8 mouse cellular contexts compared by ENCODE assay signal in genomic region chr2:132251911-132252310, GRCm38 (mm10). TPM values are rescaled to one million over a fixed set of nuclear protein-coding genes. Genes with fewer than 3 reads are reported as not detected.
A peak's percentile ranks its signal among the peaks of the same experiment; 100 is the strongest.
DNase-seq lines count a peak whose midpoint lies in the region; ATAC-seq and TF ChIP-seq lines count a peak whose summit lies in the region.

No protein-coding gene starts in this region.

- H3K36me3 ChIP-seq in embryonic facial prominence, embryonic 13.5 days, result peaks cover 19% of the 10 kb centered on the region
- peaks cover 3% of the 10 kb centered on the region; the same call in 1 of the 2 replicates for H3K36me3 ChIP-seq in intestine, embryonic 16.5 days (ENCODE audit: control insufficient read depth, insufficient read depth, low read length)
- peaks cover 13% of the 10 kb centered on the region for H3K36me3 ChIP-seq in neural tube, embryonic 12.5 days

- H3K27me3 ChIP-seq in embryonic facial prominence, embryonic 13.5 days, result no peaks in the 10 kb centered on the region
- H3K27me3 ChIP-seq in intestine, embryonic 16.5 days (replicated peaks; ENCODE audit: control insufficient read depth, insufficient read depth, low read length), result no peaks in the 10 kb centered on the region
- H3K27me3 ChIP-seq in neural tube, embryonic 12.5 days (replicated peaks), result no peaks in the 10 kb centered on the region

- H3K4me2 ChIP-seq in embryonic facial prominence, embryonic 13.5 days, result peak overlapping the region; percentile 73
- H3K4me2 ChIP-seq in intestine, embryonic 16.5 days (ENCODE audit: low read depth, low read length), result peak overlapping the region; percentile 59
- H3K4me2 ChIP-seq in neural tube, embryonic 12.5 days (replicated peaks), result peak overlapping the region; percentile 71

- H3K27ac ChIP-seq in left cerebral cortex, adult 2 months, result no peak overlapping the region
- peak overlapping the region; percentile 89 for H3K27ac ChIP-seq in embryonic facial prominence, embryonic 13.5 days
- H3K27ac ChIP-seq in intestine, embryonic 16.5 days (ENCODE audit: low read length), result no peak overlapping the region
- no peak overlapping the region for H3K27ac ChIP-seq in neural tube, embryonic 12.5 days

- no peaks in the 10 kb centered on the region for H3K9me3 ChIP-seq in embryonic facial prominence, embryonic 13.5 days
- no peaks in the 10 kb centered on the region for H3K9me3 ChIP-seq in intestine, embryonic 16.5 days (ENCODE audit: control insufficient read depth, low read length)
- H3K9me3 ChIP-seq in neural tube, embryonic 12.5 days, result no peaks in the 10 kb centered on the region

- H3K4me1 ChIP-seq in embryonic facial prominence, embryonic 13.5 days, result peaks cover 27% of the 10 kb centered on the region
- peaks cover 10% of the 10 kb centered on the region for H3K4me1 ChIP-seq in intestine, embryonic 16.5 days (ENCODE audit: control insufficient read depth, insufficient read depth, low read length)
- H3K4me1 ChIP-seq in neural tube, embryonic 12.5 days, result peaks cover 23% of the 10 kb centered on the region

- H3K4me3 ChIP-seq in left cerebral cortex, adult 2 months, result peak overlapping the region; percentile 71
- peak overlapping the region; percentile 70 for H3K4me3 ChIP-seq in embryonic facial prominence, embryonic 13.5 days
- peak overlapping the region; percentile 67 for H3K4me3 ChIP-seq in intestine, embryonic 16.5 days (ENCODE audit: low read length)
- peak overlapping the region; percentile 53 for H3K4me3 ChIP-seq in neural tube, embryonic 12.5 days

- WGBS in embryonic facial prominence, embryonic 13.5 days, result 11% methylated on average over 8 of the region's 8 CpGs
- 6% methylated on average over 8 of the region's 8 CpGs for WGBS in intestine, embryonic 16.5 days
- WGBS in neural tube, embryonic 12.5 days, result 9% methylated on average over 8 of the region's 8 CpGs

- intact Hi-C loops in left cerebral cortex, adult 2 months (cut with DNase I), result no loop called here
- intact Hi-C loops in left cerebral cortex, postnatal 14 days (cut with DNase I), result no loop called here

- TF ChIP-seq CTCF in left cerebral cortex, adult 2 months (IDR thresholded peaks at IDR 0.05), result no peak

- no peak for ATAC-seq in embryonic facial prominence, embryonic 13.5 days (ENCODE audit: insufficient number of reproducible peaks, insufficient read depth, low FRiP score, low TSS enrichment, low read depth)
- ATAC-seq in intestine, embryonic 16.5 days, result no peak
- ATAC-seq in neural tube, embryonic 12.5 days (ENCODE audit: low FRiP score, low read depth), result no peak
- no peak for ATAC-seq in CD4-positive, CD25-positive, alpha-beta regulatory T cell, adult 4 months

- peak overlapping the region; percentile 77 for H3K9ac ChIP-seq in embryonic facial prominence, embryonic 13.5 days
- H3K9ac ChIP-seq in intestine, embryonic 16.5 days (ENCODE audit: low read depth, low read length), result peak overlapping the region; percentile 64
- H3K9ac ChIP-seq in neural tube, embryonic 12.5 days, result peak overlapping the region; percentile 52

- no peak for DNase-seq in left cerebral cortex, adult 2 months (ENCODE audit: extremely low spot score in 1 of 2, low spot score in 2 of 2)
- DNase-seq in left cerebral cortex, postnatal 14 days (ENCODE audit: low spot score in 2 of 2), result no peak
- DNase-seq in retina, postnatal 1 day, result no peak
- no peak for DNase-seq in spleen, adult 12 weeks (ENCODE audit: low spot score)

RNA-seq across cellular contexts. Expression of gene Pcna, which starts 1.2 kb away (rescaled TPM):
- total RNA-seq in left cerebral cortex, adult 2 months (2021), result 10 to 100 TPM; 44.5 to 49.6 TPM
- total RNA-seq in left cerebral cortex, postnatal 14 days (2021), result 10 to 100 TPM; 52.1 to 54.7 TPM
- polyA plus RNA-seq in embryonic facial prominence, embryonic 13.5 days (2015; fragmentation: Nextera tagmentation; extraction: Ambion mirVana), result 274 and 276 TPM in 2 replicates
- 189 and 217 TPM in 2 replicates for polyA plus RNA-seq in intestine, embryonic 16.5 days (2015; fragmentation: Nextera tagmentation; extraction: Ambion mirVana)
- polyA plus RNA-seq in neural tube, embryonic 12.5 days (2016; fragmentation: Nextera tagmentation; extraction: Ambion mirVana), result 189 and 190 TPM in 2 replicates
- polyA plus RNA-seq in CD4-positive, CD25-positive, alpha-beta regulatory T cell, adult 4 months (2017; shearing (Covaris generic)), result 100 to 1,000 TPM; 137 to 146 TPM

RNA-seq across cellular contexts. Expression of gene Tmem230, which starts 4.3 kb away (rescaled TPM):
- total RNA-seq in left cerebral cortex, adult 2 months (2021), result 10 to 100 TPM; 30.4 to 30.7 TPM
- total RNA-seq in left cerebral cortex, postnatal 14 days (2021), result 10 to 100 TPM; 28.0 to 30.2 TPM
- 55.9 and 61.2 TPM in 2 replicates for polyA plus RNA-seq in embryonic facial prominence, embryonic 13.5 days (2015; fragmentation: Nextera tagmentation; extraction: Ambion mirVana)
- polyA plus RNA-seq in intestine, embryonic 16.5 days (2015; fragmentation: Nextera tagmentation; extraction: Ambion mirVana), result 46.1 and 48.4 TPM in 2 replicates
- 54.3 and 59.6 TPM in 2 replicates for polyA plus RNA-seq in neural tube, embryonic 12.5 days (2016; fragmentation: Nextera tagmentation; extraction: Ambion mirVana)
- polyA plus RNA-seq in CD4-positive, CD25-positive, alpha-beta regulatory T cell, adult 4 months (2017; shearing (Covaris generic)), result 10 to 100 TPM; 30.1 to 39.8 TPM

RNA-seq across cellular contexts. Expression of gene Cds2, which starts 11.0 kb away (rescaled TPM):
- total RNA-seq in left cerebral cortex, adult 2 months (2021), result 100 to 1,000 TPM; 262 to 266 TPM
- 100 to 1,000 TPM; 192 to 212 TPM for total RNA-seq in left cerebral cortex, postnatal 14 days (2021)
- polyA plus RNA-seq in embryonic facial prominence, embryonic 13.5 days (2015; fragmentation: Nextera tagmentation; extraction: Ambion mirVana), result 16.7 and 24.4 TPM in 2 replicates
- 17.4 and 20.5 TPM in 2 replicates for polyA plus RNA-seq in intestine, embryonic 16.5 days (2015; fragmentation: Nextera tagmentation; extraction: Ambion mirVana)
- polyA plus RNA-seq in neural tube, embryonic 12.5 days (2016; fragmentation: Nextera tagmentation; extraction: Ambion mirVana), result 42.9 and 47.6 TPM in 2 replicates
- polyA plus RNA-seq in CD4-positive, CD25-positive, alpha-beta regulatory T cell, adult 4 months (2017; shearing (Covaris generic)), result 10 to 100 TPM; 19.5 to 25.8 TPM
